Mouse (Mus musculus): ENCODE data around the gene Spata6. TPM values are rescaled to one million over a fixed set of nuclear protein-coding genes. Genes with fewer than 3 reads are reported as not detected.

Gene Spata6
- polyA plus RNA-seq (2016; fragmentation: Nextera tagmentation; extraction: Ambion mirVana) = 17.8 and 22.4 TPM in 2 replicates

GRCm38 (mm10) chr4:111719776-111720661 lies at the start of gene Spata6:
TSS of gene Spata6 (plus strand) at chr4:111719984.
- WGBS = under 1% methylated on average over 50 of the region's 50 CpGs

GRCm38 (mm10) chr4:111670566-111671421 lies 49.0 kb upstream of the Spata6 start:
- Histone ChIP-seq H3K27ac (no peak overlapping the region), H3K4me3 (no peak overlapping the region), H3K9me3 (no peaks in the 10 kb centered on the region), H3K4me2 (replicated peaks) (peak overlapping the region; percentile 2; the same call in 1 of the 2 replicates), H3K4me1 (peaks cover 4% of the 10 kb centered on the region; the same call in 1 of the 2 replicates), H3K9ac (no peak overlapping the region), H3K27me3 (replicated peaks) (no peaks in the 10 kb centered on the region), H3K36me3 (no peaks in the 10 kb centered on the region)
- ATAC-seq (ENCODE audit: low FRiP score, low read depth) = peak; percentile 57
- WGBS = 22% methylated on average over 12 of the region's 12 CpGs

More at GRCm38 (mm10) chr4:111719776-111720661, at the start of gene Spata6:
- Histone ChIP-seq H3K36me3 (no peaks in the 10 kb centered on the region), H3K9ac (peak within 1 kb of the TSS; percentile 73), H3K27ac (no peak within 1 kb of the TSS), H3K4me1 (peaks cover 8% of the 10 kb centered on the region; the same call in 1 of the 2 replicates), H3K9me3 (no peaks in the 10 kb centered on the region), H3K4me2 (replicated peaks) (peak within 1 kb of the TSS; percentile 62), H3K27me3 (replicated peaks) (no peaks in the 10 kb centered on the region), H3K4me3 (peak within 1 kb of the TSS; percentile 63)
- ATAC-seq (ENCODE audit: low FRiP score, low read depth) = peak; percentile 98

- H3K4me1 ChIP-seq = peaks cover 4% of the 10 kb centered on the region; the same call in 1 of the 2 replicates
- no peak overlapping the region for H3K4me3 ChIP-seq
- no peak overlapping the region for H3K27ac ChIP-seq
- no peaks in the 10 kb centered on the region for H3K27me3 ChIP-seq (replicated peaks)
- WGBS = 73% methylated on average over 4 of the region's 4 CpGs
- no peak overlapping the region for H3K9ac ChIP-seq
- no peak for ATAC-seq (ENCODE audit: low FRiP score, low read depth)
- no peak overlapping the region for H3K4me2 ChIP-seq (replicated peaks)
- no peaks in the 10 kb centered on the region for H3K36me3 ChIP-seq
- H3K9me3 ChIP-seq = no peaks in the 10 kb centered on the region
These were observed 48.3 kb upstream of the Spata6 start for GRCm38 (mm10) chr4:111671440-111671839.

GRCm38 (mm10) chr4:111673904-111674303 lies 45.9 kb upstream of the Spata6 start:
- H3K9ac ChIP-seq = no peak overlapping the region
- peaks cover 4% of the 10 kb centered on the region; the same call in 1 of the 2 replicates for H3K4me1 ChIP-seq
- H3K4me3 ChIP-seq = no peak overlapping the region
- no peak overlapping the region for H3K27ac ChIP-seq
- no peak for ATAC-seq (ENCODE audit: low FRiP score, low read depth)
- H3K27me3 ChIP-seq (replicated peaks) = no peaks in the 10 kb centered on the region
- no peaks in the 10 kb centered on the region for H3K9me3 ChIP-seq
- no peak overlapping the region for H3K4me2 ChIP-seq (replicated peaks)
- H3K36me3 ChIP-seq = no peaks in the 10 kb centered on the region

- ATAC-seq (ENCODE audit: low FRiP score, low read depth) = no peak
- Histone ChIP-seq H3K4me3 (no peak overlapping the region), H3K4me1 (peaks cover 3% of the 10 kb centered on the region; the same call in 1 of the 2 replicates), H3K27me3 (replicated peaks) (no peaks in the 10 kb centered on the region), H3K9me3 (no peaks in the 10 kb centered on the region), H3K27ac (no peak overlapping the region), H3K36me3 (no peaks in the 10 kb centered on the region), H3K4me2 (replicated peaks) (no peak overlapping the region), H3K9ac (no peak overlapping the region)
- WGBS = 76% methylated on average over 5 of the region's 5 CpGs
These were observed 37.9 kb upstream of the Spata6 start for GRCm38 (mm10) chr4:111681926-111682325.

DNA sequence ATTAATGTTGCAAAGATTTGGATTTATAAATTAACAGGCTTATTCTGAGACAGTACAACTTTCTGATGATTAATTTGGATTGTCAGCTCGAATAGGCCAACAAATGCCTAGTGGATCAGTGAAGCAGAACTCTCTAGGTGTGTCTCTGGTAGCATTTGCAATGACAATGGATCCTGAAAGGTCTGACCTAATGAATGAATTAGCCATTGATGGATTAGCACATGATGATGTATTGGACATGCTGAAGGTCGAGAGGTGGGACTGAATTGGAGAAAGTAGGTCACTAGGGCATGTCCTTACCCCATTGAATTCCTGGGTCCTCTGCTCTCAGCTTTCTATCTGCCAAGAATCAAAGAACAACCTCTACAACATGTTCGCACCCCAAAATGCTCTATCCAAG lies 37.0 kb upstream of the Spata6 start:
- Histone ChIP-seq H3K4me3 (no peak overlapping the region), H3K4me1 (peaks cover 4% of the 10 kb centered on the region; the same call in 1 of the 2 replicates), H3K27me3 (replicated peaks) (no peaks in the 10 kb centered on the region), H3K36me3 (no peaks in the 10 kb centered on the region), H3K27ac (no peak overlapping the region), H3K4me2 (replicated peaks) (no peak overlapping the region), H3K9me3 (no peaks in the 10 kb centered on the region), H3K9ac (no peak overlapping the region)
- WGBS = 84% methylated on average over 3 of the region's 3 CpGs
- no peak for ATAC-seq (ENCODE audit: low FRiP score, low read depth)

DNA sequence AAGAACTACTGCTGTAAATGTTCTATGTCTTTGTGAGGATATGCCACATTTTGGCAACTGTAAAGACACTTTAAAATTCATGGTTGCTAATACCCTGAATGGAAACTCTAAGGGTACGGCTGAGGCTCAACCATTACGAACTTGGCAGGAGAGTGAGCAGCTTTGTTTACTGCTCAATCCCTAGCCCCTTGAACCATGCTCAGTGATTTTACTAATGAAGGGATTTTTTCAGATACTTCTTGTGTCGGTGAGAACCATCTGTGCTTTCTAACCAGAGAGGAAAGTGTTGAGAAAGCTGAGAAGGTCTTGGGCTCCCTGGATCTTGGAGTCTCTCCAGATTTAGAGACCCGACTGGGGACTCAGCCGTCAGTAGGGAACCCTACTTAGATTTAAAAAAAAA lies 35.9 kb upstream of the Spata6 start:
- 82% methylated on average over 5 of the region's 5 CpGs for WGBS
- no peaks in the 10 kb centered on the region for H3K9me3 ChIP-seq
- H3K27me3 ChIP-seq (replicated peaks) = no peaks in the 10 kb centered on the region

DNA sequence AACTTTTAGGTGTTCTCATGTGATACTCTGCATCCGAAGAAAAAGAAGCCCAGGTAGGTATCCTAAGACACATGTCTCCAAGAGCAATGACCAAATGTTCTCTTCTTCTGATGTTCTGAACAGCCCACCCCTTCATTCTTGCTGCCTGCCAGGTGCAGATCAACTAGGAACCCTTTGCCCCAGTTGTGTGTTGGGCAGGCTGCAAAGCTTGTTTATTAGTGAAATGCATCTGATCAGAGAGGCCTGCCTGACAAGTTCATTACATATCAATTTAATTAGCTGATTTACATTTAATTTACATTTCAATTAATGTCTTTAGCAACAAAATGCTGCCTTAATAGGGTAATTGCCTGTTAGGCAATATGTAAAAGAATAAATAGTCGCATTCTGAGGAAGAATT lies 33.8 kb upstream of the Spata6 start:
- Histone ChIP-seq H3K4me2 (replicated peaks) (no peak overlapping the region), H3K9me3 (no peaks in the 10 kb centered on the region)
- no peak for ATAC-seq (ENCODE audit: low FRiP score, low read depth)

More for the DNA sequence above, 35.9 kb upstream of the Spata6 start:
- no peak for ATAC-seq (ENCODE audit: low FRiP score, low read depth)
- Histone ChIP-seq H3K9ac (no peak overlapping the region), H3K4me3 (no peak overlapping the region), H3K4me2 (replicated peaks) (no peak overlapping the region), H3K36me3 (no peaks in the 10 kb centered on the region), H3K27ac (no peak overlapping the region), H3K4me1 (peaks cover 4% of the 10 kb centered on the region; the same call in 1 of the 2 replicates)

DNA sequence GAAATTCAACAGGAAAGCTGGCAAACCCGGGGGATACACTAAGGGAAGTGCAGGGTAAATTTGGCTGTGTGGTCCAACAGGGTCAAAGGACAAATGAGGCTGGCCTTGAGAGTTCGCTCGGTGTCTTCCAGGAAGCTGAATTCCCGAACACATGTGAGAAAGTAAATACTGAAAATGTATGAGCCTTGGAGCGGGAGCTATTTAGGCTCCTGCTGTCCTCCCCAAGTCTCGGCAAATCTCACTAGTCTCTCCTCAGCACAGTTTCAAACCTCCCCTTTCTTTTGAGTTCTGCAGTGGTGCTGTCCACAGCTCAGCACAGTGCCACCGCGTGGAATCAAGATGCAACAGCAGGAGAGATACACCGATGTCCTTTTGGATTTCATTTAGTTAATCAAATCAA lies 32.8 kb upstream of the Spata6 start:
- Histone ChIP-seq H3K4me2 (replicated peaks) (peak overlapping the region; percentile 39), H3K36me3 (no peaks in the 10 kb centered on the region), H3K4me3 (no peak overlapping the region), H3K9ac (no peak overlapping the region), H3K4me1 (peaks cover 4% of the 10 kb centered on the region; the same call in 1 of the 2 replicates), H3K9me3 (no peaks in the 10 kb centered on the region), H3K27me3 (replicated peaks) (no peaks in the 10 kb centered on the region), H3K27ac (no peak overlapping the region)
- 7% methylated on average over 9 of the region's 9 CpGs for WGBS
- peak; percentile 69 for ATAC-seq (ENCODE audit: low FRiP score, low read depth)

More for the DNA sequence above, 33.8 kb upstream of the Spata6 start:
- WGBS = 75% methylated on average over 2 of the region's 2 CpGs
- Histone ChIP-seq H3K36me3 (no peaks in the 10 kb centered on the region), H3K27me3 (replicated peaks) (no peaks in the 10 kb centered on the region), H3K27ac (no peak overlapping the region), H3K4me1 (peaks cover 4% of the 10 kb centered on the region; the same call in 1 of the 2 replicates), H3K9ac (no peak overlapping the region), H3K4me3 (no peak overlapping the region)

GRCm38 (mm10) chr4:111687613-111688012 lies 32.2 kb upstream of the Spata6 start:
- no peak overlapping the region for H3K9ac ChIP-seq
- H3K27ac ChIP-seq = no peak overlapping the region
- H3K4me2 ChIP-seq (replicated peaks) = peak overlapping the region; percentile 40
- H3K4me3 ChIP-seq = no peak overlapping the region
- ATAC-seq (ENCODE audit: low FRiP score, low read depth) = peak; percentile 55; the same call in 1 of the 2 replicates
- peaks cover 4% of the 10 kb centered on the region; the same call in 1 of the 2 replicates for H3K4me1 ChIP-seq
- WGBS = 15% methylated on average over 6 of the region's 6 CpGs
- H3K27me3 ChIP-seq (replicated peaks) = no peaks in the 10 kb centered on the region
- no peaks in the 10 kb centered on the region for H3K9me3 ChIP-seq
- no peaks in the 10 kb centered on the region for H3K36me3 ChIP-seq

- Histone ChIP-seq H3K9ac (no peak overlapping the region), H3K9me3 (no peaks in the 10 kb centered on the region), H3K27ac (no peak overlapping the region), H3K4me2 (replicated peaks) (no peak overlapping the region), H3K27me3 (replicated peaks) (no peaks in the 10 kb centered on the region), H3K4me1 (peaks cover 4% of the 10 kb centered on the region; the same call in 1 of the 2 replicates), H3K4me3 (no peak overlapping the region), H3K36me3 (no peaks in the 10 kb centered on the region)
- ATAC-seq (ENCODE audit: low FRiP score, low read depth) = peak; percentile 75
- 42% methylated on average over 5 of the region's 5 CpGs for WGBS
These were observed 28.7 kb upstream of the Spata6 start for GRCm38 (mm10) chr4:111691057-111691543.

GRCm38 (mm10) chr4:111701381-111701780 lies 18.4 kb upstream of the Spata6 start:
- Histone ChIP-seq H3K9me3 (no peaks in the 10 kb centered on the region), H3K36me3 (no peaks in the 10 kb centered on the region), H3K9ac (no peak overlapping the region), H3K27ac (no peak overlapping the region), H3K4me1 (no peaks in the 10 kb centered on the region), H3K4me2 (replicated peaks) (no peak overlapping the region), H3K27me3 (replicated peaks) (no peaks in the 10 kb centered on the region), H3K4me3 (no peak overlapping the region)
- ATAC-seq (ENCODE audit: low FRiP score, low read depth) = no peak
- WGBS = 71% methylated on average over 1 of the region's 1 CpGs
